Mouse (Mus musculus) spleen, postnatal 10 days (tissue): Measurements from ENCODE around the gene Chrna1.

ENCODE experiments used
- DNase-seq, 2 experiments: peaks; one replicate each; pipeline ENCODE4 v3.0.0; 2021 to 2022; ENCODE audit warnings: low spot score in 2 of 2

Chrna1 gene

DNA sequence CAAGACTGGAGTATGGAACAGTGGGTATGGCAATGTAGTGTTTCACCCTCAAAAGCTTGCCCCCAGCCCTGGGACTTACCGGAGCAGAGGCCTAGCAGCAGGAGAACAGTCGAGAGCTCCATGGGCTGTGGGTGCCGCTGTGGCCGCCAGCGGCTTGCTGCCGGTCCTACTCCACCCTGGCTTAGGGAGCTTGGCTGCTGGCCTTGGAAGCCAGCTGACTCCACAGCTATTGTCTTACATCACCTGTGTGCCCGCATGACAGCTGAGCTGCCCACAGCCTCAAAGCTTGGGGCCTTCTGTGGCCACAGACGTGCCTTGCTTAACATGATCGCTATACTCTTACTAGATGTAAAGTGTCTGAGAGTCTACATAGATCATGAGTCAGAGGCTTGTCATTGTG, at the start of gene Chrna1:
Chrna1 (minus strand) TSS at position 173 of the 400 bp plus-strand sequence.
- DNase-seq, result no peak

DNA sequence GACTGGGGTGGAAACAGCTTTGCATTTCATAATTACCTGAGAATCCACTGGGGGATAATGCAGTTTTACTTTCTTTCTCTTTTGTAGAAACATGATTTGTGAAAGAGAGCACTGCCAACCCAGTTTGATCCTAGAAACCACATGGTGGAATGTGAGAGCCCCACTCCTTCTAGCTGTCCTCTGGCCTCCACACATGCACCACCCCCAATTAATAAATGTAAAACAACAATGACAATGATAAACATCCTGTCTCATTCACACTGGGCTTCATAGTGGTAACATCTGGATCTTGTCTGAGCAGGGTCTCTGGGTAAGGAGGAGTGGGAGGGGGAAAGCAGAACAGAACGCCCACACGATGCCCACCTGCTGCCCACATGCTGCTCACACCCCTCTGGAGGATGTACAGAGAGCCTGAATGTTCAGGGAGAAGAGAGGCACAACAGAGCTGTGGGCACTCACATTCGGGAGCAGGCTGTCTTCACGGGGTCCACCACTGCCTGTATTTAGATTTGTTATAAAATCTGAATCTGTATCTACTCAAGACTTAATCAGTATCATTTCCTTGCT, 38.4 kb upstream of the Chrna1 start:
- no peak for DNase-seq

DNA sequence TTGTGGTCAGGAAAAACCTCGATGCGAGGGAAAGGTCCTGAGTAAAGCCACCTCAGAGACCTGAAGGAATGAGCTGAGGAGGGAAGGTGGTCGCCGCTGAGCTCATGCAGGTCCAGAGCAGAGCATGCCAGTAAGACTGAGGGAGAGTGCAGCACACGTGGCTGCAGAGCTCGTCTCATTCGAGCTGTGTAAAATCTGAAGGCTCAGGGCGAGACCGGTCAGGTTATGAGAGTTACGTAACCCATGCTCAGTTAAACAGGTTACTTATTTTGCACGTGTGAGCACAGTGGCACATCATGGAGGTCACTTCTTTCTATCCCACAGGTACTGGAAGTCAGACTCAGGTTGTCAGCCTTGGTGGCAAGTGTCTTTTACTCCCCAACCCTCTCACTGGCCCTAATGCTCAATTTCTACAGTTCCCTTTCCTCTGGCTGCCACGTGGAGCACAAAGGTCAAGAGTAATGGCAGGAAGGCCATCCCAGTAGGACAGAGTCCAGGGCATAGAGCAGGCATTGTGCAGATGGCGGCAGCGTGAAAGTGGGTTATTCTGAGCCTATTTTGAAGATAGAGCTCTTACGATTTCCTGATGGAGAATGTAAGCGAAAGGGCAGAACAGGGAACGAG, 36.4 kb upstream of the Chrna1 start:
- DNase-seq, result no peak

DNA sequence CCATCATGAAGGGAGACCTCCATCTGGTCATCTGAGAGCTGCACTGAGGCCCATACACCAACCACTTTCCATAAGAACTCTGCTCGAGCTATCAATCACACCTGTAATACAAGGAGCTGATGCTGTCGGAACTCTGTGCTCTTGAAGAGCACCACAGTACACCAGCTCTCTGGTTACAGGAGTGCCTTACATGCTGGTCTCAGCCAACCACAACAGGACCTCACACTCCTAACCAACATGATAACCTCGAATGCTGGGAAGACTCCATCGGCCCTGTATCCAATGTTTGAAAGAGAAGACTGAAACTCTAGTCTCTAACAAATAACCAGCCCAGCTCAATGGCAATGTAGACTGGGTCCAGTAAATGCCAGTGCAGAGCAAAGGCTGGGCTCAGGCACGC, 35.3 kb upstream of the Chrna1 start:
- no peak for DNase-seq

DNA sequence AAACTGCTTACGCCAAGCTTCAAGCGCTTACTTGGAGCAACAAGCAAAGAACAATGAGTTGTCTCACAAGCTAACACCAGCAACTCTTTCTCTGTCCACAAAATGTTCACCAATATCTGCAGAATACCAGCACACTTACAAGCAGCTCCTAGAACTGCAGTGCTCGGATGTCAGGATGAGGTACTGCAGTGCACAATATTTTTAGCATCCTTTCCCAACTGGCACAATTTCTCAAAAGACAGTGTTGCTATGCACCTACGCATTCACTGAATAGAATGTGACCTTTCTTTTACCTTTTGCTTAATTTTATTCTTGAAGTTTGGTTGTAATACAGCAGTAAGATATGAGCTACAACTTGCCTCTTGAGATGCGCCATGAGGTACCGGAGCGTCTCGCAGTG, 34.2 kb upstream of the Chrna1 start:
- no peak for DNase-seq

DNA sequence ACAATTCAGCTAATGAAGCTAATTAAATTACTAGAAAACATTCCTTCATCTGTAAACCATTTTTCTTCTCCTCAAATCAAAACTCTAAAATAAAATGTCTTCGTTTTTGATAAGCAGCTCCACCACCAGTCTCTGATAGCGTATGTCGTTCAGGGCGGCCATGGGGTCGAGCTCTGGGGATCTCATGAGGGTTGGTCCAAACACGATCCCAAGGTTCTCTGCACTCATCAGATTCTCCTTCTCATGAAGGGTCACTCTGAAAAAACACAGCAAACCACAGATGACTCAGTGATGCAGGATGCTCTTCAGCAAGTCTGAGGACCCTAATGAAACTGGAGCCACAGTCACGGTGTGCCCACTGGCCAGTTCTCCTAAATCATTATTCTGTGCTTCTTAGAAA, 32.8 kb upstream of the Chrna1 start:
- DNase-seq, result no peak

DNA sequence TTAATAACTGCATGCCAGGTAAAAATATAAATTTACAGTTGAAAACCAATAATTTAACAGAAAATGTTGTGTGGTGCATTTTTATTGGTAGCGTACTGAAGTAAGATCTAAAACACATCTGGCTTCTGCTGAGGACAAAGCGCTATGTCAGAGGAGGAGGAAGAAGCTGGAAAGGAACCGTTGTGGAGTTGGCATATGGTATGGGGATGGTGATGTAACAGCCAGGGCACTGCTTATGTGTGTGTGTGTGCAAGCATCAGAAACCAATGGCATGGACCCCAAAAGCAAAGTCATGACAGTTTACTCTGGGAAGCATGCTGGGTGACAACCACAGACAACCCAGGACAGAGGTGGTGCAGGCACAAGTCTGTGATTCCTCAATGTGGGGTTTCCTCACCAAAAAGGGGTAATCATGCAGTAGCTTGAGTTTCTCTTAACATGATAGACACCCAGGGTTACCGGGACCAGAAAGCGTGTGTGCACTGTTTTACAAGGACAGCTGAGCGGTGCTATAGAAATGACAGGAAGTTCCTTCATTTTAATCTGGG, 32.3 kb upstream of the Chrna1 start:
- DNase-seq, result no peak

DNA sequence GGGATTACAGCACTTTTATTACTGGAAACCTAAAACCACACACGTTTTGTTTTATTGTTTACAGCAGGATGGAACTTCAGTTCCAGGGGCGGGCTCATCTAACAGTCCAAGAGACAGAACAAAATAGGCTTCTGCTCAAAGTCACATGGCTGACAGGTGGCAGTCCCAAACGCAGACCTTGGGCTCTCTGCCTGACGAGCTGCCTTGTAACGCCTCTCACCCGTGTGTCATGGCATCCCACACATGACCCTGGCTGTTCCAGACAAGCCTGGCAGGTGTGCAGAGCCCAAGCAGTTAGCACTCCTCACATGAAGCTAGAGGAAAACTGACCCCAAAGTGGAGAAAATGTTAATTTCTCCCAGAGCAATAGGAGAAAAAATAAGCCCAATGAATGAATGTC, 31.7 kb upstream of the Chrna1 start:
- no peak for DNase-seq

DNA sequence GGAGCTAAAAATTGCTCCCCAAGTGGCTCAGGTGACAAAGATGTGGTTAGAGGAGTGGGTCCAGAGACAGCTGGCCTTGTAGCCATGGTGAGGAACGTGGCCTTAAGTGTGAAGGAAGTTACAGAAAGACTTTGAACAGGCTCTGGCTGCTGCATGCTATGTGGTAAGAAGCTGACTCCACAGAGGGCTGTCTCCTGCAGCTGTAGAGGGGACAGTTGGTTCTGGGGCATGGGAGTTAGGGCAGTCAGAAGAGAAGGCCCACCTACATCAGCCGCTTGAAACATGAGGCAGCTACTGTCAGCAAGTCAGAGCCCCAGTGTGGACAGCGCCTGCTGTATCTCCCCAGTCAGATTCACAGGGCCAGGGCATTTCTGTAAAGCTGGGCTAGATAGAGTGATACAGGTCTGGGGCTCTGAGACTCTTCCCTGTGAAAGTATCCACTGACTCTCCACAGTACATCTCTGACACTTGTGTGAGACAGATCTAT, 29.6 kb upstream of the Chrna1 start:
- DNase-seq, result no peak

DNA sequence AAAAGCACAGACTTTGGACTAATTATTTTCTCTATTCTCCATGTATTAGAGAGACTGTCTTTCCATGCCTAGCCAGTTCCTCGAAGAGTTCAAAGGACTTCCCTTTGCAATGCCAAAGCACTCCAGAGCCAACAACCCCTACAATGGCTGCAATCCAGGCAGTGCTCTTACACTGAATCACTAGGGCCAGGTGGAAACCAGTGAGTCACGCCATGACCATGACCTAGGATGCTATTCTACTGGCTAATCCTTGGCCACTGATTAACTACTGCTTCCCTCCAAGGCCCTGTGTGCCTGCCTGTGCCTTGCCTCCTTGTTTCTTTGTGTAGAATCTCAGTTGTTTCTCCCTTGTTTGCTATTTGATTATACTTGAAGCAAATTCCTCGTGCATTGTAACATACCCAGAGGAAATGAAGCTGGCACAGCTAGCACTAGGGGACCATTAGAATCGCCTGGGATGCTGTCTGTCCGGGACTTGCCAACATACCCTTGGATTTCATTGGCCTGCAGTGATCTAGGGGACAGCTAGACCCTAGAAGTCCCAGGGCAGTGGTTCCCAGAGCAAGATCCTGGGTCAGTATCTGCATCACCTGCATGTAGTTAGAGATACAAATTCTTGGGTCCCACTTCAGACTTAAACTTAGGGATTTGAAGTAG, 29.1 kb upstream of the Chrna1 start:
- no peak for DNase-seq

DNA sequence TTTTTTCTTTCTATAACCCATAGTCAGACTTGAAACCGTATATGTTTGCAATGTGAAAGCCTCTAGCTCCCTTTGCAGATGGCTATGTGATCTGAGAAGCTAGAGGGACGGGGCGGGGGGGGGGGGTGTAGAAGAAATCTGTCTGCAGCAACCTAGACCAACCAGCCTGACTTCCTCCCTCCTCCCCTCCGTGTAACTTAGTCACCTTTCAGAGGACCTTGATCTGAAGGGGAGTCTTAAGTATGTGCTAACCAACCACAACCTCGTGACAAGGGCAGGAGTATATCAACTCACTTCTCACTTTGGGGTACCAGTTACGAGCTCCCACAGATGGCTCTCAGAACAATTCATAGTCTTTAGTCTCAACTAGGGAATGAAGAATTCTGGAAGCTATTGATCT, 28.3 kb upstream of the Chrna1 start:
- no peak for DNase-seq

DNA sequence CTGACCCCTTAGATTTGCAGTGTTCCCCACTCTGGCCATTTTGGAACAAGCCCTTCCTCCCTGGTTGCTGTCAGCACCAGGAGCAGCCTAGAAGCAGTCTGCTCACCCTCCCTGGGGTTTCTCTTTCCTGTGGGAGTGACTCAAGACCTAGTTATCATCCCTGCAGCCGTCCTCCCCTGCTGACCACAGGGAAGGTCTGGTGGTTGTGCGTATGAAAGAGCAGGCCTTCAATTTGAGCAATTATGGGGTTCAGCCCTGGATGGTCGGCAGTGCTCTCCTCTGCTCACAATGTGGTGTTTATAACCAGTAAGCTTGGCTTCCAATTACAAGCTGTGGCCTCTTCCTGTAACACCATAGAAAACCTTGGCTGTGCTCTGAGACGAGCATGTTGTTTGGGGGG, 27.5 kb upstream of the Chrna1 start:
- DNase-seq, result no peak

DNA sequence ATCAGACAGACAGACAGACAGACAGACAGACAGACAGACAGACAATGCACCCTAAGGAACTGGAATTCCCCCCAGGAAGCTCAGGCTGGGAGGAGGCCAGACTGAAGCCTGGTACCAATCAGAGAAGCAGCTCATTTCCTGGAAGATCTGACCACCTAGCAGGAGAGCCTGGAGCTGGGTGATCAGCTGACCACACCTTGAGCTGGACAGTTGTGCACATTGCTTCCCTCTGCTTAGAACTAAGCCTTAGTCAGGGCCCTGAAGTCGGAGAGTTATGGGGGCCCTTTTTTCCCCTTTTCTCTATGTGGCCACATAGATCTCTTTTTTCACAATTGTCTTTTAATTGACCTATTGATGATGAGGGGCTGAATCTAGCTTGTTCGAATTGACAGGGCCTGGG, 27.0 kb upstream of the Chrna1 start:
- DNase-seq, result no peak

DNA sequence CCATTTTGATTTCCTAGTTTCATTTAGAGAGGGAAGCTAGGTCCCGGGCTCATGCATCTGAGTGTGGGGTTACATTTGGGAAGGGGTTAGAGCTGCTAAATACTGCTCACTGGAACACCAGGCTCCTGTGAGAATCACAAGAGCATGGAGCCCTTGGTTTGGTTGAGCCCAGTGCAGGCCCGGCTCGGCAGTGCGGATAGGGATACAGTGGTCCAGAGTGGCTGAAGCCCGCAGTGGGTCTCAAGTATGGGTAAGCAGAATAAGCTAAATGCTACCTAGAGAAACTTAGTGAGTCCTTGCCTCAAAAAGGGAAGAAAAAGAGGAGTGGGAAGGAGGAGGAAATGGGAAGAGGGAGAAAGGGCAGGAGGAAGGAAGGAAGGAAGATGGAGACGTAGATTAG, 26.5 kb upstream of the Chrna1 start:
- no peak for DNase-seq

DNA sequence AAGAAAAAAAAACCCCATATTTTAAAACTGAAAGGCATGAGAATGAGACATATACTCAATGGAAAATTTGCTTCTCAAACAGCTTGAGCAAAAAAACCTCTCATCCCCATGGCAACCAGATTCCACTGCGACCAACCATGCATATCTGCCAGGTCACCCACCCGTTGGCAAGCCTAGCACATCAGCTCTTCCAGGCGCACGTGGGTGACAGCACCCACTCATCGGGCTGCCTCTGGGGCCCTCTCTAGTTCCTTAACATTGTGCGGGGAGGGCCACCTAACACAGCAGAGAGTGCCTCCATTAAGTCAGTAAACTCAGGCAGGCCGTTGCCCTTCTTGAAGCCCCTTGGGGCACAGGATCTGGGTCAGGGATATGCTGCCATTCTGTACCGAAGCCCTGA, 24.9 kb upstream of the Chrna1 start:
- DNase-seq, result no peak

DNA sequence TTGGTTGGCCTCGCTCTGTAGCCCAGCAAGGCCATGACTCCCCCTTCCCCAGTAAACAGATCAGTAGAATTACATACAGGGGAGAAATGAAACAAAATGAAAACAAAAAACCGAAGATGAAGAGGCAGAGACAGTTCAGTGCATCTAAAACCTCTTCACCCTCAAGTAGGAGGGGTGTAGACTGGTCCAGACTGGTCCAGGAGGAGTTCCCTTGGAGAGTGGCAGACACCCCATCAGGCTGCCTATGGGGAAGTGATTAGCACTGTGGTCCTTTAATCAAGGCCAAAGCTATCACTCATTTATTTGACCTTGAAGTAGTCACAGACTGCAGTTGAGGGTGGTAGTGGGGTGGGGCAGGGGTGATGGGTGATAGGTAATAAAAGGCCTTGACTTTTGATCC, 24.4 kb upstream of the Chrna1 start:
- DNase-seq, result no peak

DNA sequence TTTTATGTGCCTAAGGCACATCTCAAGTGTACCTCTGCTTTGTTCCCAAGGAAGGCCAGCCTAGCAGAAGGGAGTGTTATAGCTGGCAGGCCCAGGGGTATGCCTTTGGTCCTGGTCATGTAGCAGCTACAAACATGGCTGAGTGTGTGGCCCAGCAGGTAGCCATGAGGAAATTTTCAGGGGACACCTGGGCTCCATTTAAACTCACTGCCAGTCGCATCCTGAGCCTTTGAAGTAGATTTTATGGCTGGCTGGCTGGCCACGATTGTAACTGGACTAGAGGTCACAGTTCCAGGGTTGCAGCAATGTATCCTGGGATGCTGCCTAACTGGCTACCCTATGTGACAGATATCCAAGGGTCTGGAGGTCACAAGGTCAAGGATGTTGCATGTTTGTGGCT, 20.5 kb upstream of the Chrna1 start:
- no peak for DNase-seq

DNA sequence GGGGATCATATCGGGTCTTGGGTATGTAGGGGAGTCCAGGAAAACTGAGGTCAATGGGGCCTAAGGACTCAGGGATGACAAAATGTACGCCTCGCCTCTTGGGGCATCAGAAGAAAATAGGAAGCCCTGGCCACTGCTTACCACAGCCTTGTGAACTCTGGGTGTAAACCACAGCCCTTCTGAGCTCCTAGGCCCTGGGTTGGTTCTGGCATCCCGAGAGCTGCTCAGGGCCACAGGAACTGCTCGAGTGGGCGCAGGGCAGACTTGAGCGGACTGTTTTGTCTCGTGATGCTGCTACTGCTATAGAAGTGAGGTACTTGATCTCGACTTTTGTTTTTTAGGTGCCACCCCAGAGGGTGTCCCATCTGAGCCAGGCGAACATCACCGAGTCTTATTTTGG, 17.6 kb upstream of the Chrna1 start:
- no peak for DNase-seq

DNA sequence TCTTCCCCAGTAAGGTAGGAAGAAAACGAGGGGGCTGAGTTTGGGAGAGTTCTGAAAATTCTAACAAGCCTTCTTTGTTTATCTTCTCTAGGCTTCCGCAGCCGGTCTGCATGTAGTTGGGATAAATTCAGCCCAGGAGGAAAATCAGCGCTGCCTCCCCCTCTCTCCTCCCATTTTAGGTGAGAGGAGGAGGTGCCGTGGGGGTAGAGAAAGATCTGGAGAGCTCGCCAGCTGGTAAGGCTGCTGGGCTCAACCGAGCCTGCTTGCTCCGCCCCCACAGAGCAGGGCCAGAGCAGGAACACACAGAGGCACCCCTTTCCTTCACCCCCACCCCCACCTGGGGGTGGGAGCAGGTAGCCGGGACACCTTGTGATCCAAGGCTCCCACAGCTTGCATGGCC, 16.6 kb upstream of the Chrna1 start:
- DNase-seq, result no peak

DNA sequence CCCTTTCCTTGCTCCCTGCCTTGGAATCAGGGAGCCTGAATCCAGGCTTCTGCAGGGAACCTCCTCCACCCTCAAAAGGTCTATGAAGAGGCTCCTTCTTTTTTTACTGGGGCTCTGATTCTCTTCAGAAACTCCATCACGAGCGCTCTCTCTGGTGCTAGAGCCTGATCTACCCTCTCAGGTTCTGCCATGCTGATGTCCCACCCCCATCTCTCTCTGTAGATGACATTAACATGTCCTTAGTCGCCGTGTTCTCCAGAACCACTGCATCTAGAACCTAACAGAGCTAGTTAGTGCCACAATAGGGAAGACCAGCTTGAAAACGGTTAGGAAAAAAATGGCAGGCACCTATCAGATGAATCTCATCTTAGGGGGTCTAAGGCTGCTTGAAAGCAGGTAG, 16.2 kb upstream of the Chrna1 start:
- no peak for DNase-seq

DNA sequence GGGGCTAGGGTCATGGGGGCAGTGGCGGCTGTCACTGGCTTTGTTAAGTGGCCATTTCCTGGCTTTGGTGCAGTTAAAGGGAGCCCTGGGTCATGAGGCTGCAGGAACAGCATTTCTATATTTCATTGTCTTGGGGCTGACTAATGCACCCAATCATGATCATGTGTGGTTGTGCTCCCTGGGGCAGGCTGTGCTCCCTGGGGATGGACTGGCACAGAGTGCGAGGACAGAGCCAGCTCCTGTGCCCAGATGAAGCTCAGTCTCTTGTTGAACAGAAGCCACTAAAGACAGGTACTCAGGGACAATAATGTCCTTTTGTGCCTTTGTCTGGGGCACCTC, 12.9 kb upstream of the Chrna1 start:
- DNase-seq, result no peak

DNA sequence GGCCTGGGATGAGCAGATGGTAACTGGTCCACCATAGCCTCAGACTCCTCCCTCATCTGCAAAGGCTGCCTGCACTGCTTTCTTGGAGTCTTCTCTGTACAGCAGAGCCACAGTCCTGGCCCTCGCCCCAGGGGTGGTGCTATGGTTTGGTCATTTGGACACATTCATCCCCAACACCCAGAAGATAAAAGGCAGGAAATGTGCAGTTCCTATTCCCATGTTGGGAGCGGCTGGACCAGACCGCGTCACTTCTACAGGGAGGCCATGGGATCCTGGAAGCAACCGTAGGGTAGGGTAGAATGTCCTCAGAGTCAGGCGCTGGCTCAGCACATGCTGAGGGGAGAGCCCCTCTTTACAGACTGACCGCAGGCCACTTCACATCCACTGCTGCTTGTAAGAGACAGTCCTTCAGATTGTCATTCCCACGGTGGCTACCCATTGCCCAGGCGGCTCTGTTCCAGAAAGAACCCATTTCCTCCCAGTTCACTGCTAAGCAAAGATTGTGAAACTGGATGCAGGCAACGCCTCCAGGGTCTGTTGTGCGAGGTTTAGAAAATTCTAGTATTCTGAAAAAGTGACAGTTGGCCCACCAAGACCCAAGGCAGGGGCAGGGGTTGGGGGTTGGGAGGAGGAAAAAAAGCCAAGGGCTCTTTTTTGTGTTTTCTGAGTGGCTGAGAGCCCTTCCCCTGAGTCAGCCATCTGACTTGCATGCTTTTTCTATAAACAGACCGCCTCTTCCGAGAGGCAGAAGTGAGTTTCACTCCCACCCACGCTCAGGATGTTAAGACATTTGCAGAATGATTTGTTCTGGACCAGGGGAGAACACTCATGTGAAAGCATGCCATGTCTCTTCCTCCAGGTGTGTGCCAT, 12.3 kb upstream of the Chrna1 start:
- DNase-seq, result no peak
